Mouse (Mus musculus): ENCODE results near the gene Klf7. TPM values are rescaled to one million over a fixed set of nuclear protein-coding genes. Genes with fewer than 3 reads are reported as not detected.

Klf7 gene
- total and polyA plus RNA-seq, 2 experiments from 2014 or later: 61.5 to 154 TPM

DNA sequence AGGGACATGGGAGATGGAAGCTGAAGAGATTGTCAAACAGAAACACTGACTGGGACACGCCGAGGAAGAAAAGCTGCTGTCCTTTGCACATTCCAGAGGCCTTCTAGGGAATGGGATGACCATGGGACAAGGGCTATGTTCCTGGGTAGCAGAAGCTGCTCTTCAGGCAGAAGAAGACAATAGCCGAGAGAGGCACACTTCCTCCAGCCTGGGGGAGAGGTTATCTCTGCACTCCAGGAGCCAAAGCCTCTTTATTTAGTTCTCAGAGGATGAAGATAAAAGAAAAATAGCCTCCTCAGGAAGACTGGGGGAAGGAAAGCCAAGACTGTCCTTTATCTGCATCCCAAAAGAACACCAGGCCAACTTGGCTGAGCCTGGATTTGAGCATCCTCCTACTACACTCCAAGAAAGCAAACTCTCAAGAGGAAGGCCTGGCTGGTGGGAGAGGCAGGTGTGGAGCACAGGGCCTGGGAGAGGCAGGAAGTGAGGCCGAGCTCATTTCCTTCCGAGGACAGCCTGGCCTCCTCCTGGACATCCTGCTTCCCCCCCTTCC, 81.2 kb downstream of the Klf7 start:
- Histone ChIP-seq H3K4me2 (ENCODE audit: low read depth) (no peak overlapping the region), H3K36me3 (ENCODE audit: insufficient read depth) (peaks cover 26% of the 10 kb centered on the region), H3K27ac (ENCODE audit: low read depth, low read length) (no peak overlapping the region), H3K4me3 (ENCODE audit: low read depth, low read length) (no peak overlapping the region), H3K27me3 (ENCODE audit: insufficient read depth, low read length) (no peaks in the 10 kb centered on the region), H3K9me3 (ENCODE audit: low read length) (no peaks in the 10 kb centered on the region), H3K9ac (no peak overlapping the region), H3K4me1 (ENCODE audit: insufficient read depth) (peaks cover 4% of the 10 kb centered on the region; the same call in 1 of the 2 replicates)
- no peak for TF ChIP-seq CTCF (IDR thresholded peaks at IDR 0.05; ENCODE audit: low read depth)
- no peak for ATAC-seq
- DNase-seq: no peak
- 66% methylated on average over 5 of the region's 5 CpGs for WGBS

DNA sequence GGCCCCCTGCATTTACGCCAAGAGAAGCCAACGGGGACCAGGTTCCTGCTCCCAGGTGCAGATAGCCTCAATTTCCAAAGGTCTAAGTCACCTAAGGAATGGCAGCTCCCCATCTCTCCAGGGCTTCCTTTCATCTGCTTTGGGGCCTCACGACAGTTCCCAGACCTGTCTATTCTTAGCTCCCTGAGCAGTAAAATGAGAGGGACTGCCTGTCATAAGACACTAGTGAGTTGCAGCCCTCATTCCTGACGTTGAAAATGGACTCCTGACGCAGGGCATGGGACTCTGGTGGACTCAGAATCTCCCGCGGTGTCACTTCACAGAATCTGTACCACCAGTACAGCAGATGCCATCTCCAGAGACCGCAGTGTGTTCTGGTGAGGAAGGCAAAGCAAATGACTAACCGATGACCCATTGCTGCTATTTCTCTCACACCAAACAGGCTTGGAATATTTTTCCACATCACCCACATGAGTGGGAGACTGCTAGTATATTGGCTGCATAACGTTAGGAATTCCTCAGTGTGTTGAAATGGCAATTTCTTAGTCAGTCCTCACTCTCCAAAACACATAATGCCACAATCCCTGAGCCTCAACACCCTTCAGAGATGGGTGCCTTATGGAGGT, 81.9 kb downstream of the Klf7 start:
- Histone ChIP-seq H3K4me2 (ENCODE audit: low read depth) (no peak overlapping the region), H3K9ac (no peak overlapping the region), H3K27ac (ENCODE audit: low read depth, low read length) (no peak overlapping the region), H3K4me1 (ENCODE audit: insufficient read depth) (peaks cover 7% of the 10 kb centered on the region; the same call in 1 of the 2 replicates), H3K4me3 (ENCODE audit: low read depth, low read length) (no peak overlapping the region), H3K9me3 (ENCODE audit: low read length) (no peaks in the 10 kb centered on the region), H3K27me3 (ENCODE audit: insufficient read depth, low read length) (no peaks in the 10 kb centered on the region), H3K36me3 (ENCODE audit: insufficient read depth) (peaks cover 30% of the 10 kb centered on the region)
- WGBS: 87% methylated on average over 10 of the region's 10 CpGs
- DNase-seq: no peak
- ATAC-seq: no peak
- TF ChIP-seq CTCF (IDR thresholded peaks at IDR 0.05; ENCODE audit: low read depth): no peak

DNA sequence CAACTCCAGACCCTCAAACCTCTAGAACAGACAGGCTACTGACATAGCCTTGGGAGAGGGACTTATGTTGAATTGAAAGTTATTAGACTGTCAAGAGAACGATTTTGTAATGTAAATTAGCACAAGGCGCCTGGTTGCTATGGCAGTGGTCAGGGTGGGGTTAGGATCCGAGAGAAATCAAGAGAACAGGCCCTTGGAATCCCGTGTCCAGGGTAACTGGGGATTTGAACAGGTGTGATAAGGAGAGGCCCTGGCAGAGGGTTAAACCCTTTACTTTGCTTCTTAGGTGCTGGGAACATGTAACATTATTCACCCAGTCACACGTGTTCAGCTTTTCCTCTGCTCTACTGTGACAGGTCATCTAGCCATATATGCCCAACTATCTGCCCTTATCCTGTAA, 83.7 kb downstream of the Klf7 start:
- no peaks in the 10 kb centered on the region for H3K27me3 ChIP-seq (ENCODE audit: insufficient read depth, low read length)
- H3K27ac ChIP-seq (ENCODE audit: low read depth, low read length): no peak overlapping the region
- peaks cover 44% of the 10 kb centered on the region for H3K36me3 ChIP-seq (ENCODE audit: insufficient read depth)
- H3K4me2 ChIP-seq (ENCODE audit: low read depth): no peak overlapping the region
- DNase-seq (no peak), ATAC-seq (no peak)
- H3K4me3 ChIP-seq (ENCODE audit: low read depth, low read length): no peak overlapping the region
- H3K9me3 ChIP-seq (ENCODE audit: low read length): no peaks in the 10 kb centered on the region
- 29% methylated on average over 5 of the region's 5 CpGs for WGBS
- no peak overlapping the region for H3K9ac ChIP-seq
- TF ChIP-seq CTCF (IDR thresholded peaks at IDR 0.05; ENCODE audit: low read depth): no peak
- peaks cover 7% of the 10 kb centered on the region; the same call in 1 of the 2 replicates for H3K4me1 ChIP-seq (ENCODE audit: insufficient read depth)

DNA sequence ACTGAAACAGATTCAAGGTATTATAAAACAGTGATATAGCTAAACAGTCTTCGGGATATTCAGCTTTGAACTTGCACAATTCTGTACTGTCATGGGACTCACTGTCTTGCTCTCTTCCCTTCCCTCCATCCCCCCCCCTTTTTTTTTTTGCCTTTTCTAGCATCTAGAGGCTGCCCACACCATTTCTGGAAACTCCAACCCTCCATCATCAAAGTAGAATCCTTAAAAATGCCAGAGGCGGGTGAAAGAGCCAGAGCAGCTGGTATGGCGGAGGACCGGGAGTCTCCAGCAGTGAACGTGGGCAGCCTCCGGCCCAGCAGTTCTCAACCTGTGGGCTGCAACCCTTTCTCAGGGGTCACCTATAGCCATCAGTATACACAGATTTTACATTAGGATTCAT, 84.3 kb downstream of the Klf7 start:
- Histone ChIP-seq H3K36me3 (ENCODE audit: insufficient read depth) (peaks cover 49% of the 10 kb centered on the region), H3K9ac (no peak overlapping the region), H3K9me3 (ENCODE audit: low read length) (no peaks in the 10 kb centered on the region), H3K4me3 (ENCODE audit: low read depth, low read length) (no peak overlapping the region), H3K4me2 (ENCODE audit: low read depth) (no peak overlapping the region), H3K4me1 (ENCODE audit: insufficient read depth) (peaks cover 7% of the 10 kb centered on the region; the same call in 1 of the 2 replicates), H3K27me3 (ENCODE audit: insufficient read depth, low read length) (no peaks in the 10 kb centered on the region), H3K27ac (ENCODE audit: low read depth, low read length) (no peak overlapping the region)
- DNase-seq (no peak), ATAC-seq (no peak)
- 87% methylated on average over 6 of the region's 6 CpGs for WGBS
- TF ChIP-seq CTCF (IDR thresholded peaks at IDR 0.05; ENCODE audit: low read depth): no peak

DNA sequence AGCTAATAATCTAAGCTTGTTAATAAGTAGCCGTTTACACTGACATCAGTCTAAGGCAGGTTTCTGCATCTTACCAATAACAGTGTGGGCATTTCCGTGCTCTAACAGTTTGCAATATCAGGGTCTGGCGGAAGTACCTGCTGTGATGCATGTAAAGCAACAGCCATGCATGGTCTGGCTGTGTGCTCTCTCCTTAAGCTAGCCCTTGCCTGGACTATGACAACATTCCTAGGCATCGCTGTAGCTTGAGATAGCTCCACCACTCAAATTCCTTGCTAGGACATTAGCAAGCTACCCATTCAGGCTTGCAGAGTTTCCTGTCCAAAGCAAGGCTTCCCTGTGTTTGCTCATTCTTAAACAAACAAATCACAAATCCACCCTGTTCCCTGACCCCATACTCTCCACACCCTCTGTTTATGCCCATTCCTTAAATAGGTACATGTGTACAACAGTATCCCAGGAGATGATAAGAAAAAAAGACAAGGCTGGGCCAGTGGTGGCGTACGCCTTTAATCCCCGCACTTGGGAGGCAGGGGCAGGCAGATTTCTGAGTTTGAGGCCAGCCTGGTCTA, 85.1 kb downstream of the Klf7 start:
- H3K4me3 ChIP-seq (ENCODE audit: low read depth, low read length): no peak overlapping the region
- no peak overlapping the region for H3K4me2 ChIP-seq (ENCODE audit: low read depth)
- H3K36me3 ChIP-seq (ENCODE audit: insufficient read depth): peaks cover 49% of the 10 kb centered on the region
- DNase-seq (no peak), ATAC-seq (no peak)
- no peak for TF ChIP-seq CTCF (IDR thresholded peaks at IDR 0.05; ENCODE audit: low read depth)
- no peaks in the 10 kb centered on the region for H3K27me3 ChIP-seq (ENCODE audit: insufficient read depth, low read length)
- WGBS: 91% methylated on average over 7 of the region's 7 CpGs
- no peaks in the 10 kb centered on the region for H3K9me3 ChIP-seq (ENCODE audit: low read length)
- H3K4me1 ChIP-seq (ENCODE audit: insufficient read depth): peaks cover 7% of the 10 kb centered on the region; the same call in 1 of the 2 replicates
- no peak overlapping the region for H3K27ac ChIP-seq (ENCODE audit: low read depth, low read length)
- no peak overlapping the region for H3K9ac ChIP-seq

DNA sequence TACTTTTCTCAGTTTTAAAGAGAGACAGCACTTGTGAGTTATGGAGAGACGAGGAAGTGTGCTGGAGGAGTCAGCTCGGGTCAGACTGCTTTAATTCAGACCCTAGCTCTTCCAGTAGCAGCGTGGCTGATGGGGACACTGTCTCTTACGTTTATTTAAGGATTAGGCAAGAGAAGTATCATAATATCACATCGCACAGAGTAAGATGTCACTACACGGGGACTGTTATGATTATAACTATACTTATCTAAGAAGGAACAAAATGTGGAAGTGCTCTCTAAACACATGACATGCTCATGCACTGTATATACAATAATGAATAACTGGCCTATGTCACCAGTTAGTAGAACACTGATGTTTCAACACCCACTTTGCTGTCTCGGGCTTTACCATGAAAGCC, 86.3 kb downstream of the Klf7 start:
- 72% methylated on average over 7 of the region's 7 CpGs for WGBS
- no peak for DNase-seq
- H3K4me1 ChIP-seq (ENCODE audit: insufficient read depth): peaks cover 7% of the 10 kb centered on the region; the same call in 1 of the 2 replicates
- no peak overlapping the region for H3K4me3 ChIP-seq (ENCODE audit: low read depth, low read length)
- no peak overlapping the region for H3K4me2 ChIP-seq (ENCODE audit: low read depth)
- ATAC-seq: no peak
- TF ChIP-seq CTCF (IDR thresholded peaks at IDR 0.05; ENCODE audit: low read depth): no peak
- H3K9me3 ChIP-seq (ENCODE audit: low read length): no peaks in the 10 kb centered on the region
- peaks cover 44% of the 10 kb centered on the region for H3K36me3 ChIP-seq (ENCODE audit: insufficient read depth)
- no peak overlapping the region for H3K27ac ChIP-seq (ENCODE audit: low read depth, low read length)
- no peak overlapping the region for H3K9ac ChIP-seq
- no peaks in the 10 kb centered on the region for H3K27me3 ChIP-seq (ENCODE audit: insufficient read depth, low read length)

DNA sequence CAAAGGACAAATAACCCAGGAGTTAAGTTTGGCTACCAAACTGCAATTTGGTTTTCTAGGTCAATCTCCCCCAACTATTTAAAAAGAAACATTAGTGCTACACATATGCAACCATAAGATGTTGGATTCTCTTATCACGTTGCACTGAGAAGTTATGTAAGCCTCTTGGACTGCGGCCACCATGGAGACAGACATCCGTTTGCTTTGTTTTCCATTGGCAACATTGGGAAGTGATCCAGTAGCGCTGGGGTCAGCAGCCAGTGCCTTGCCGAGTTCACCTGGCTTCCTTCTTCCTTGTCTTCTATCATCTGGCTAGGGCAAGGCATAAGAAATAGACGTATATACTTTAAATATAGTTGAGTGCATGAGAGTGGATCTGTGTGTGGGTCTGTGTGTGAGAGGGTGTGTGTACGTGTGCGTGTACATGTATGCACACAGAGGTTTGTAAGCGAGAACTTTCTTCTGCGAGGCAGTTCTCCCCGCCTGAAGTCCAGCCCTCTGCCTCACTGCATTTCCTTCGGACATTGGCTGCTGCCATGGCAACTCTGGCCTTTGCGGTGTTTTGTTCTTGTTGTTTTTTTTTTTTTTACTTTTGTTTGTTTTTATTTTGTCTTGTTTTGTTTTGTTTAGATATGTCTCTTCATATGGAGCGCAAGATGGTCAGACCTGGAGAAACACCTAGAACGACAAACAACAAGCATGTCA, 86.8 kb downstream of the Klf7 start:
- H3K27ac ChIP-seq (ENCODE audit: low read depth, low read length): no peak overlapping the region
- ATAC-seq: no peak

More for the DNA sequence above, 86.8 kb downstream of the Klf7 start:
- Histone ChIP-seq H3K9ac (no peak overlapping the region), H3K4me1 (ENCODE audit: insufficient read depth) (peaks cover 7% of the 10 kb centered on the region; the same call in 1 of the 2 replicates), H3K36me3 (ENCODE audit: insufficient read depth) (peaks cover 39% of the 10 kb centered on the region), H3K27me3 (ENCODE audit: insufficient read depth, low read length) (no peaks in the 10 kb centered on the region), H3K4me2 (ENCODE audit: low read depth) (no peak overlapping the region), H3K4me3 (ENCODE audit: low read depth, low read length) (no peak overlapping the region), H3K9me3 (ENCODE audit: low read length) (no peaks in the 10 kb centered on the region)
- no peak for TF ChIP-seq CTCF (IDR thresholded peaks at IDR 0.05; ENCODE audit: low read depth)
- 72% methylated on average over 15 of the region's 15 CpGs for WGBS
- DNase-seq: no peak

All from forebrain, postnatal 0 days (tissue).